Mouse (Mus musculus): ENCODE results near the gene Vmn1r199.
"Not testable (repeated sequence)": the region's sequence is repeated elsewhere in the genome, so short reads cannot be mapped to it uniquely, and the experiment has no call there.

Vmn1r199 gene

GRCm38 (mm10) chr13:22379518-22379917, at the start of gene Vmn1r199:
Vmn1r199 (plus strand) TSS chr13:22379818.
- DNase-seq (ENCODE audit: low read depth, low spot score): no peak

- DNase-seq (ENCODE audit: low read depth, low spot score): no peak
Observed at GRCm38 (mm10) chr13:22333269-22333668, 46.3 kb upstream of the Vmn1r199 start.

DNA sequence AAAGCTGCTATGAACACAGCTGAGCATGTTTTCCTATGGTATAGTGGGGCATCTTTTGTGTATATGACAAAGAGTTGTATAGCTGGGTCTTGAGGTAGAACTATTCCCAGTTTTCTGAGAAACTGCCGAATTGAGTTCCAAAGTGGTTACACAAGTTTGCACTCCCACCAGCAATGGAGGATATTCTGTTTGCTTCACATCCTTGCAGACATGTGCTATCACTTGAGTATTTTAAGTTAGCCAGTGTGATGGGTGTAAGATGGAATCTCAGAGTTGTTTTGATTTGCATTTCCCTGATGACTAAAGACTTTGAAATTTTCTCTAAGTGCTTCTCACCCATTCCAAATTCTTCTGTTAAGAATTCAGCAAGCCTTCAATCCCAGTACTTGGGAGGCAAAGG, 44.1 kb upstream of the Vmn1r199 start:
- no peak for DNase-seq (ENCODE audit: low read depth, low spot score)

DNA sequence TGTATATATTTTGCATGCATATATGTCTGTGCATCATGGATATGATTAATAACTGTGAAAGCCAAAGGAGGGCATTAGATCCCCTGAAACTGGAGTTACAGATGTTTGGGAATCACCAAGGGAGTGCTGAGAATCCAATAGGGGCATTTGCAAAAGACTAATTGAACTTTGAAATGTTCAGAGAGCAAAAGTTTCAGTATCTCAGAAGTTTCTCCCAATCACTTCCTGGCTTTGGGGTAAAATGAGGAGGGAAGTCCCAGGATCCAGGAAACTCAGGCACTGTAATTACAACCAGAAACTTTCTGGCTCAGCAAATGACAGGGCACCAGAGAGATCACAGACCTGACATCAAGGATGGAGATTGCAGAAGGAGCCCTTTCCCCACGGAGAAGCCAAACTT, 29.6 kb upstream of the Vmn1r199 start, which contains the start of gene Vmn1r198:
Gene Vmn1r198, plus strand, starts transcription at position 301 of the 400 bp plus-strand sequence.
- DNase-seq (ENCODE audit: low read depth, low spot score): no peak

DNA sequence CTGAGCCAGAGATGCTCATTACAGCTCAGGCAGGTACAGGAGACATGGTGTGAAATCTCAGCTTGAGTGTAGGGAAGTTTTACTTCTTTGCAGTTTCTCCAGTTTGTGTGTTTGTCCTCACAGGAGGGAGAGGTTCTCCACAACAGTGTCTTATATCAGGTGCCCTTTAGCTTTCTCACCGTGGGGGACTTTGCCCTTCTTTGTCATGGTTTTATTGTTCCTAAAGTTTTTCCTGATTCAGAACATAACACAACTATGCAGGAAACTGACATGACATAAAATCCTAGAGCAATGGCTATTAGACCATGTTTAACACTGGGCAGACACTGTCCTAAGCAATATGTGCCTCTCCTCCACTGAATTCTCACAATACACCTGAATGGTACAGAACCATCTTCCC, 28.8 kb upstream of the Vmn1r199 start:
- DNase-seq (ENCODE audit: low read depth, low spot score): no peak

DNA sequence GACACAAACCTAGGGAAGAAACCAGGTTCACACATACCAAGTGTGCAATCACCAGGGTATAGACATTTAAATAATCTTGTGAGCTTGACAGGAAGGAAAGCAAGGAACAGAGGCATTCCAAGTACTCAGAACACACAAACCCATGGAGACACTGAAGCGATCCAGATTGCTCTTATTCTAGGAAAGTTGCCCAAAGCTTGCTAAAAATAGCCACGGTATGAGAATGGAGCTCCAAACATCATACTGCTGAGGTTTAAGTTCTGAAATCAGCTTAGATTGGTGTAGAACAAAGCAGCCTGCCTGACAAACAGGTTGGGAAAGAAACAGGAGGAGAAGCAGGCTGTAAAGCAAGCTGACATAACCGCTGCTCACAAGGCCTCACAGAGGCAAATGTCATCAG, 1.5 kb downstream of the Vmn1r199 start:
- DNase-seq (ENCODE audit: low read depth, low spot score): not testable (repeated sequence)

DNA sequence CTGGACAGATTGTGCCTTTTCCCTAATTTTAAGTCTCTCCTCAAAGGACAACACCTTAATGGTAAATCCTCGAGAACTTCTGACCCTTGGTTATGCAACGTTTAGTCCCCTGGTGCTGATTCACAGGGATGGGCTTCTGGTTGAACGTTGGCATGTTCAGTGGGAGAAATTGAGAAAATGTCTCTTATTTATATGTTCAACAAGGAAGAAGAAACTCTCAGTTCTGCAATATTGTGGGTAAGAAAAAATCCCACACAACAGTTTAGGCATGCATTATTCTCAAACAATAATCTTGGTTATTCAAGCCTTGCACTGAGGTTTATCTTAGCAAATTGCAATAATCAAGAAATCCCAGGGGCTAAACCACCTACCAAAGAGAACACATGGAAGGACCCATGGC, 3.8 kb downstream of the Vmn1r199 start:
- DNase-seq (ENCODE audit: low read depth, low spot score): no peak

DNA sequence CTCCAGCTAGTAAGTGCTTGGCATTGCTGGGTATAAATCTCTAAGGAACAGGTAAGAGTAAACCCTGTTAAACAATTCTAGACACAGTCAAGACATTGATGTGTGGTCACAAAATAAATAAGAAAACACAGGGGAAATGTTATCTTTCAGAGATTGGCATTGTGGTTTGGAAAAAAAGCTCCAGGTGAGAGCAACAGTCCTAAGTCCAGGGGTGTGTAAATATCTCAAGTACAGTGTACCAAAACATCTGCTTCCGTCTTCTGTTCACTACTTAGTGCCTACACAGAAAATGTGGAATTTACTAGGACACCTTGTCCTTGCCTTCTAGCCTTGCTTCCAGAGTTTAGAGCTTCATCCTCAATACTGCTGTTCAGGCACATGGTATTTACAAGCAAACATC, 7.4 kb downstream of the Vmn1r199 start:
- no peak for DNase-seq (ENCODE audit: low read depth, low spot score)

GRCm38 (mm10) chr13:22390073-22390472, 10.5 kb downstream of the Vmn1r199 start, which contains the start of gene Vmn1r200:
Vmn1r200 (plus strand) TSS chr13:22390373.
- DNase-seq (ENCODE audit: low read depth, low spot score): no peak

GRCm38 (mm10) chr13:22402978-22403377, 23.4 kb downstream of the Vmn1r199 start:
- no peak for DNase-seq (ENCODE audit: low read depth, low spot score)

Data from skeletal muscle tissue, adult 2 months (tissue).